Mouse (Mus musculus) embryonic facial prominence, embryonic 10.5 days (tissue): ENCODE measurements at regions not wholly inside any gene's neighbourhood (a gene's known extent, or its start where the extent isn't known, plus 50 kb on each side); places are given as distances from the start of the nearest gene placed in this dataset.
A peak's percentile ranks its signal among the peaks of the same experiment; 100 is the strongest.

Experiments
- DNase-seq: peaks from one replicate; pipeline ENCODE4 v3.0.0-alpha.2; 2017; ENCODE audit warnings: low spot score
- H3K27ac ChIP-seq: fragments of 300-500 bp; sonication (generic); replicated peaks from 2 replicates; pipeline ENCODE4 v1.5.1; 2016; ENCODE audit warnings: mild to moderate bottlenecking
- H3K27me3 ChIP-seq: fragments of 300-500 bp; sonication (generic); replicated peaks from 2 replicates; pipeline ENCODE4 v1.6.1; 2016; ENCODE audit warnings: low read depth, mild to moderate bottlenecking; ENCODE audit not compliant: poor library complexity, severe bottlenecking
- H3K36me3 ChIP-seq: fragments of 300-500 bp; sonication (generic); replicated peaks from 2 replicates; pipeline ENCODE4 v1.6.1; 2016; ENCODE audit warnings: mild to moderate bottlenecking, moderate library complexity
- H3K4me1 ChIP-seq: fragments of 300-500 bp; sonication (generic); 2 replicates; pipeline ENCODE4 v1.6.1; 2016
- H3K4me3 ChIP-seq: fragments of 300-500 bp; sonication (generic); 2 replicates; pipeline ENCODE4 v1.5.1; 2016; ENCODE audit warnings: mild to moderate bottlenecking, moderate library complexity
- H3K9me3 ChIP-seq: fragments of 300-500 bp; sonication (generic); 2 replicates; pipeline ENCODE4 v1.6.1; 2016; ENCODE audit warnings: mild to moderate bottlenecking
- WGBS: fragments of 180-500 bp; shearing (Covaris S2); methylation state at CpG from one replicate; pipeline ENCODE4 v1.1.7; 2016; 5-methylcytosine and 5-hydroxymethylcytosine counted together

- Histone ChIP-seq H3K36me3 (no peaks in the 10 kb centered on the region), H3K9me3 (no peaks in the 10 kb centered on the region), H3K27me3 (no peaks in the 10 kb centered on the region), H3K4me1 (no peaks in the 10 kb centered on the region), H3K27ac (no peak overlapping the region), H3K4me3 (no peak overlapping the region)
- DNase-seq = no peak
- 96% methylated on average over 1 of the region's 1 CpGs for WGBS
Observed at GRCm38 (mm10) chr3:150752787-150753186, 684.9 kb upstream of the Adgrl4 start.

GRCm38 (mm10) chr3:150759854-150760253 lies 677.8 kb upstream of the Adgrl4 start:
- H3K27ac ChIP-seq = no peak overlapping the region
- 66% methylated on average over 1 of the region's 1 CpGs for WGBS
- H3K36me3 ChIP-seq = no peaks in the 10 kb centered on the region

GRCm38 (mm10) chr3:150784576-150784975 lies 653.1 kb upstream of the Adgrl4 start:
- 88% methylated on average over 3 of the region's 3 CpGs for WGBS
- Histone ChIP-seq H3K27ac (no peak overlapping the region), H3K9me3 (no peaks in the 10 kb centered on the region), H3K4me3 (no peak overlapping the region), H3K27me3 (no peaks in the 10 kb centered on the region), H3K36me3 (no peaks in the 10 kb centered on the region), H3K4me1 (no peaks in the 10 kb centered on the region)
- no peak for DNase-seq

More at GRCm38 (mm10) chr3:150759854-150760253, 677.8 kb upstream of the Adgrl4 start:
- Histone ChIP-seq H3K27me3 (no peaks in the 10 kb centered on the region), H3K4me3 (no peak overlapping the region), H3K4me1 (no peaks in the 10 kb centered on the region), H3K9me3 (no peaks in the 10 kb centered on the region)
- no peak for DNase-seq

DNA sequence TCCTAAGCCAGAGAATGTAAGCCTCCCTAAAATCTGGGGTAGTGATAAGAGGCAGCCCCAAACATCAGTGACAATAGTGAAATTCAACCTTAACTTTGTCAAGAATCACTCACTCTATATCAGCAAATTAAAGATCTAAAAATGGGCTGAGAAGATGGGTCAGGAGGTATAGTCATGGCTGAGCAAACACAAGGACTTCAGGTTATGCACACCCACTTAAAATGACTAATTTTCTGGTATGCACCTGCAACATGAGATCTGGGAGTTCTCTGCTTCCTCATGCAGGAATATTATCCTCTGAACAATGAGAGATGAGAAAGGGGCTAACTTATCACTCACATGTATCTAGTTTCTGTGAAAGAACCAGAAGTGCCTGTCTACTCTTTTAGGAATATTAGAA lies 619.9 kb upstream of the Adgrl4 start:
- Histone ChIP-seq H3K27me3 (no peaks in the 10 kb centered on the region), H3K9me3 (no peaks in the 10 kb centered on the region), H3K36me3 (no peaks in the 10 kb centered on the region), H3K4me1 (no peaks in the 10 kb centered on the region), H3K27ac (no peak overlapping the region), H3K4me3 (no peak overlapping the region)
- DNase-seq = no peak

- no peaks in the 10 kb centered on the region for H3K4me1 ChIP-seq
- H3K9me3 ChIP-seq = no peaks in the 10 kb centered on the region
- 88% methylated on average over 4 of the region's 4 CpGs for WGBS
- no peak for DNase-seq
- H3K4me3 ChIP-seq = no peak overlapping the region
- no peaks in the 10 kb centered on the region for H3K27me3 ChIP-seq
- H3K27ac ChIP-seq = no peak overlapping the region
- H3K36me3 ChIP-seq = no peaks in the 10 kb centered on the region
Observed at GRCm38 (mm10) chr3:150819369-150819768, 618.3 kb upstream of the Adgrl4 start.

GRCm38 (mm10) chr3:150820039-150820438 lies 617.6 kb upstream of the Adgrl4 start:
- no peaks in the 10 kb centered on the region for H3K27me3 ChIP-seq
- DNase-seq = no peak
- 92% methylated on average over 5 of the region's 5 CpGs for WGBS
- no peaks in the 10 kb centered on the region for H3K9me3 ChIP-seq
- H3K4me1 ChIP-seq = no peaks in the 10 kb centered on the region
- H3K36me3 ChIP-seq = no peaks in the 10 kb centered on the region
- no peak overlapping the region for H3K27ac ChIP-seq
- H3K4me3 ChIP-seq = no peak overlapping the region

GRCm38 (mm10) chr3:150846029-150846428 lies 591.7 kb upstream of the Adgrl4 start:
- DNase-seq = no peak
- WGBS = 86% methylated on average over 2 of the region's 2 CpGs
- no peaks in the 10 kb centered on the region for H3K36me3 ChIP-seq
- no peak overlapping the region for H3K27ac ChIP-seq
- no peaks in the 10 kb centered on the region for H3K27me3 ChIP-seq
- H3K4me3 ChIP-seq = no peak overlapping the region
- H3K4me1 ChIP-seq = no peaks in the 10 kb centered on the region
- no peaks in the 10 kb centered on the region for H3K9me3 ChIP-seq

- Histone ChIP-seq H3K36me3 (no peaks in the 10 kb centered on the region), H3K9me3 (no peaks in the 10 kb centered on the region), H3K4me3 (no peak overlapping the region), H3K4me1 (no peaks in the 10 kb centered on the region), H3K27me3 (no peaks in the 10 kb centered on the region), H3K27ac (no peak overlapping the region)
- DNase-seq = no peak
- 19% methylated on average over 4 of the region's 4 CpGs for WGBS
Observed at GRCm38 (mm10) chr3:150852107-150852506, 585.6 kb upstream of the Adgrl4 start.

DNA sequence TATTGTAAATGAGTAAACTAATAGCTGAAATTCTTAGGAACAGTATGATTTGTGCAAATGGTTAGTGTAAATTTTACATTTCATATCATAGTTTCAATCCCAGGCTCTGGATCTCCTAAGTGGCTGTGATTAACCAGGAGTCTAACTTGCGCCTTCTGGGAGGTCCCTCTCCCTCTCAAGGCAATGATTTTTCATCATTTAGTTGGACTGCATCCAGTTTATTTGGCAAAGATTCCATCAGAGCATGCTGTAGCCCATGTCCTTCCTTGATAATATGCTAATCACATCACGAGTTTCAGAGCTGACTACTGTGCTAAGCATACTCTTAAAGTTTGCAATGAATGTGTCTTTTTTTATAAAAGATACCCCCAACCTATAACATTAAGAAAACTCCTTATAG lies 541.0 kb upstream of the Adgrl4 start:
- H3K36me3 ChIP-seq = no peaks in the 10 kb centered on the region
- no peaks in the 10 kb centered on the region for H3K4me1 ChIP-seq
- H3K27me3 ChIP-seq = no peaks in the 10 kb centered on the region
- H3K27ac ChIP-seq = no peak overlapping the region
- H3K9me3 ChIP-seq = no peaks in the 10 kb centered on the region
- no peak for DNase-seq
- no peak overlapping the region for H3K4me3 ChIP-seq
- 79% methylated on average over 2 of the region's 2 CpGs for WGBS

DNA sequence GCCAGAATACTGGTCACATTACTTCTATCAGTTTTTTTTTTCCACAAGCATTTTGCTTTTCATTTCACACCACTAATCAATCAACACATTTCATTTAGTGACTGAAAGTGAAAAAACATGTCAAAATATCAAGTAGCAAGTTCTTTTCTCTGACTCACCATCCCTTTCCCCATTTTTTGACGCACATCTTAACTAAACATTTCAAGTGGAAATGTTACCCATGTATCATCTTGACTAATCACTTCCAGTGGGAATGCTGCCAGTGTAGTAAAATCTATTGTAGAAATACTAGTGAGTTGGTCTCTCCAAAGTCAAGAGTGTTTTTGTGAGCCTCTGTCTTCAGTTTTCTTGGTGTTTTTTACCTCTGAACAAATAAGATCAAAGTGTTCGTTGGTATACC lies 527.6 kb upstream of the Adgrl4 start:
- no peaks in the 10 kb centered on the region for H3K36me3 ChIP-seq
- H3K4me1 ChIP-seq = no peaks in the 10 kb centered on the region

DNA sequence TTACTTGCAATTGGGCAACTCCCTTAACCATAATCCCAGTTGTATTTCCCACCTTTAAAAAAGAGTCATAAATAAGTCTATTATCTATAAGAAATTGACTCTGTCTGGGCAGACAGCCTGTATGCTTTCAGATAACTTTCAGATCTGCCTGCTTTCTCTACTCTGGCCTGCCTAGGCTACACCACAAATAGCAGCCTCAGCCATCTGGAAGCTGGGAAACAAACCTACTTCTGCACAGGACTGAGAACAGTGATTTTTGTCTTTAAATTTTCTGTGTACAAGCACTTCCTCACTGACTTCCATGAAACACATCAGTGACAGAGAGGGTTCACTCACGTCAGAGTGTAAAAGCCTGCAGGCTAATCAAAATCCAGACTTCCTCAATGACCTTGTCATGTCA lies 482.8 kb upstream of the Adgrl4 start:
- H3K4me3 ChIP-seq = no peak overlapping the region
- H3K36me3 ChIP-seq = no peaks in the 10 kb centered on the region
- DNase-seq = no peak
- H3K9me3 ChIP-seq = no peaks in the 10 kb centered on the region
- 47% methylated on average over 1 of the region's 1 CpGs for WGBS
- H3K27ac ChIP-seq = no peak overlapping the region
- no peaks in the 10 kb centered on the region for H3K4me1 ChIP-seq
- no peaks in the 10 kb centered on the region for H3K27me3 ChIP-seq

More for the DNA sequence above, 527.6 kb upstream of the Adgrl4 start:
- no peak overlapping the region for H3K4me3 ChIP-seq
- 86% methylated on average over 2 of the region's 2 CpGs for WGBS
- no peaks in the 10 kb centered on the region for H3K9me3 ChIP-seq
- no peak overlapping the region for H3K27ac ChIP-seq
- H3K27me3 ChIP-seq = no peaks in the 10 kb centered on the region
- DNase-seq = no peak

DNA sequence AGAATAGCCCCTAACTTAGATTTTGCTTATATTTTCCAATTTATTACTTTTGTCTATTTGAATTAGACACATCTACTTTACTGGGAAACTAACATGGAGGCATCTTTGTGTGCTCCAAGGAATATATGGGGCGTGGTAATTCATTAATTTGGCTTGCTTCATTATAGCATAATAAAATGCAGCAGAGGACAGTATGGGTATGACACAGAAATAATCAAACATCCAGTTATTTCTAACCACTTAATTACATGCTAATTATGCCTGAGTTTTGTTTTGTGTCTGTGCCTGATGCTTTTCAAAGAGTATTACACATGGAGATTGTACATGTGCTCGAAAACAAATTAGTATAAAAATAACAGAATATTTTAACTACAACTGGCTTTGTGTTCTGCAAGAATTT lies 438.0 kb upstream of the Adgrl4 start:
- WGBS = 73% methylated on average over 2 of the region's 2 CpGs
- no peak for DNase-seq
- Histone ChIP-seq H3K4me1 (peaks cover 6% of the 10 kb centered on the region), H3K9me3 (no peaks in the 10 kb centered on the region), H3K36me3 (no peaks in the 10 kb centered on the region), H3K27ac (no peak overlapping the region), H3K27me3 (no peaks in the 10 kb centered on the region), H3K4me3 (no peak overlapping the region)

GRCm38 (mm10) chr3:151000217-151000616 lies 437.5 kb upstream of the Adgrl4 start:
- 16% methylated on average over 5 of the region's 5 CpGs for WGBS
- H3K4me3 ChIP-seq = no peak overlapping the region
- peak; percentile 67 for DNase-seq
- H3K4me1 ChIP-seq = peaks cover 6% of the 10 kb centered on the region
- no peaks in the 10 kb centered on the region for H3K36me3 ChIP-seq
- no peaks in the 10 kb centered on the region for H3K9me3 ChIP-seq
- no peak overlapping the region for H3K27ac ChIP-seq
- no peaks in the 10 kb centered on the region for H3K27me3 ChIP-seq

DNA sequence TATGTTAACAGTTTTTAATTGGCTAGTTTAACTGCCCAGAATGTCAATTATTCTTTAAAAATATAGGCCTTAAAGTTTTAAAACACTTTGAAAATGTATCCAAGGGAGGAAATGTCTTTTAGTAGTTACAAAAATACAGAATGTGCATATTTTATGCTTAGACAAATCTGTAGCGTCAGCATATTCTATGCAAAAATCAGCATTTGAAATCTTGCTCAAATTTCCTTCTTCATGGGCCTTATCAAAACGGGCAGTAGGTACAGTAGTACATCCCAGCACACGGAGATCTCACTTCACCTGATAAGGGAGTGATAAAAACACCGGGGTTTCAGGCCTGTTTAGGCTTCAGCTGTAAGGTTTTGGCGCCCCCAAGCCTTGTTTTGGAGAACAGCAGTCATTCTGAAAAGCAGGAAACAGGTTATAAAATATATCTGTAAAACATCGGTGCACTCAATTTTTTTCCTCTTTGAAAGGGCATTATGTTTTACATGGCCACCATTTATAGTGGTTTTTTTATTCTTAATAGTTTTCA lies 435.7 kb upstream of the Adgrl4 start:
- Histone ChIP-seq H3K9me3 (no peaks in the 10 kb centered on the region), H3K36me3 (no peaks in the 10 kb centered on the region), H3K4me3 (no peak overlapping the region), H3K27ac (no peak overlapping the region), H3K27me3 (no peaks in the 10 kb centered on the region), H3K4me1 (peaks cover 6% of the 10 kb centered on the region)
- peak; percentile 37 for DNase-seq
- 39% methylated on average over 6 of the region's 6 CpGs for whole genome bisulfite sequencing
